Mouse (Mus musculus) megakaryocyte, embryonic 14.5 days (primary cell): ENCODE measurements at regions not wholly inside any gene's neighbourhood (a gene's known extent, or its start where the extent isn't known, plus 50 kb on each side); places are given as distances from the start of the nearest gene placed in this dataset.

ENCODE experiments used
- FLI1 ChIP-seq: IDR thresholded peaks from 2 replicates; pipeline ENCODE4 v1.6.1; 2012; ENCODE audit warnings: low read length, inconsistent platforms, mixed read lengths
- GATA1 ChIP-seq: IDR thresholded peaks from 3 replicates; pipeline ENCODE4 v1.6.1; 2012; ENCODE audit warnings: mixed read lengths, low read length, inconsistent platforms, borderline replicate concordance

- TF ChIP-seq GATA1: no peak
- no peak for TF ChIP-seq FLI1
Observed at GRCm38 (mm10) chr11:57426046-57426805, 92.2 kb downstream of the Fam114a2 start.
